Mouse (Mus musculus) gastrocnemius, adult 2 months (tissue): ENCODE results near the gene Ccdc15. TPM values are rescaled to one million over a fixed set of nuclear protein-coding genes. Genes with fewer than 3 reads are reported as not detected.
"Not testable (repeated sequence)": the region's sequence is repeated elsewhere in the genome, so short reads cannot be mapped to it uniquely, and the experiment has no call there.

Experiments
- DNase-seq: peaks from one replicate; pipeline ENCODE4 v3.0.0; 2022
- H3K27ac ChIP-seq: fragments of 200-600 bp; 2 replicates; pipeline ENCODE4 v1.8.1; 2022; ENCODE audit warnings: mild to moderate bottlenecking
- H3K4me3 ChIP-seq: fragments of 200-600 bp; 2 replicates; pipeline ENCODE4 v1.8.1; 2022; ENCODE audit warnings: mild to moderate bottlenecking, moderate library complexity
- CTCF ChIP-seq: fragments of 200-600 bp; IDR thresholded peaks from 2 replicates; pipeline ENCODE4 v1.8.1; 2022; ENCODE audit warnings: antibody characterized with exemption, mild to moderate bottlenecking, moderate library complexity
- intact Hi-C: fragments of 180-260 bp; cut with DNase I; formaldehyde crosslinking; loops from one replicate; pipeline ENCODE4 v1.15.1; 2025
- total RNA-seq, 2 experiments: library from RNA; stranded (reverse); gene quantifications; 2 replicates each; pipeline ENCODE4 v1.2.3; 2021

Gene Ccdc15
- total RNA-seq, 2 experiments from 2014 or later, result 1.7 to 1.8 TPM

DNA sequence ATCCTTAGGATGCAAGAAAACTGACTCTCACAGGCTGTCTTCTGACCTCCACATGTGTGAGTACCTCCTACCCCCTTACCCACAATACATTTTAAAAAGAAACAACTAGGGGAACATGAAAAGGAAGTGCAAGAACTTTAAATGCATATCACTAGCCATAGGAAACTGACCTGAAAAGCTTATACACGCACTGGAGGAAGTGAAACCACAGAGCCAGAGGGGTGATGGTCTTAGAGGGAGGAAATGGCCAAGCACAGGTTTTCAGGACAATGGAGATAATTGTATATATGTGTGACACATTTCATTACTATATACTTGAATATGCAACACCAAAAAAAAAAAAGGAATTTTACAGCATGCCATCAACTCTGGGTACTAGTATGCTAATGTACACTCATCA lies 46.5 kb downstream of the Ccdc15 start:
- Histone ChIP-seq H3K27ac (no peak overlapping the region), H3K4me3 (no peak overlapping the region)
- DNase-seq, result no peak
- no peak for TF ChIP-seq CTCF
- intact Hi-C loops, result no loop called here

DNA sequence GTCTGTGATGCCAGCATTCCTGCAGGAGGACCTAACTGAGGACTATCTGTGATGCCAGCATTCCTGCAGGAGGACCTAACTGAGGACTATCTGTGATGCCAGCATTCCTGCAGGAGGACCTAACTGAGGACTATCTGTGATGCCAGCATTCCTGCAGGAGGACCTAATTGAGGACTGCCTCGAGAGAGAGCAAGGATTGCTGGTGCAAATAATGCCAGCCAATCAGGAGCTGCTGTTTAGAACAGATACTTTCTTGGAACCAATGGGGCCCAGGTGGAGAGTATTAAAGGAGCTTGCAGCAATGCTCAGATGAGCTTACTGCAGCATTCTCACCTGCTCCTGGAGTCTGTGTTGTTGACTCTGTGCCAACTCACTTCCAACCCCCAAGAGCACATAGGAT lies 47.7 kb downstream of the Ccdc15 start:
- H3K27ac ChIP-seq, H3K4me3 ChIP-seq, DNase-seq, intact Hi-C loops: not testable (repeated sequence)

DNA sequence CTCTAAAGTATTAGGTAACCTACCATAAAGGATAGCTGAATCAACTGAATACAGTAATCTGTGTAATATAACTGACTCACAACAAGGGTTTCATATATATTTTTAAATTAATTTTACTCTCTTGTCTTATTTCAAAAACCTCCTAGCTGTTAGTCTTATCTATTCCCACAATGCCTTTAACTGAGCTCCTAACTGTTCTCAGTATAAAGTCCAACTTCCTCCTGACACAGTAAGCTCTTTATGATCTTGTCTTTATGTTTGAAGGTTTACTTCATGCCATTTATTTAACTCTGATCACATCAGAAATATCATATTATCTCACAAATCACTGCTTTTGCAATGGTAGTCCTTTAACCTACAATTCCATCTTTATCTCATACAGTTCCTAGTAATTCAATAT lies 52.6 kb downstream of the Ccdc15 start:
- no peak overlapping the region for H3K27ac ChIP-seq
- DNase-seq, result no peak
- intact Hi-C loops, result no loop called here
- TF ChIP-seq CTCF, result no peak
- no peak overlapping the region for H3K4me3 ChIP-seq

DNA sequence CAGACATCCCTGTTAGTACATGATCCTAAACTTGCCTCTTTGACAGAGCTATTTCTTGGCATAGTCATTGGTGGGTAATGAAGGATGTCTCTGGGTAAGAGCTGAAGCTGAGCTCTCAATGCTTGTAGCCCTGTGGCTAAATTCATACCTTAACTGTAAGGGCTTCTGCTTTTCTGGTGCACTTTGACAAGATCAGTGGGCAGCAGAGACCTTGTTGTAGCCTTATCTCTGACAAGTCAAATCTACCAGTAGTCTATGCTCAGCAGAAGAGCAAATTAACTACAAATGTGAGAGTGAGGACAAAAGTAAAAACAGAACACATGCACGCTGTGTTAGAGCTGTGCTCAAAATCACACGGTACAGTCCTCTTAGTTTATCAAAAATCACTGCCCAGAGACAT lies 81.6 kb downstream of the Ccdc15 start:
- Histone ChIP-seq H3K4me3 (no peak overlapping the region), H3K27ac (no peak overlapping the region)
- intact Hi-C loops, result no loop called here
- TF ChIP-seq CTCF, result no peak
- DNase-seq, result no peak

DNA sequence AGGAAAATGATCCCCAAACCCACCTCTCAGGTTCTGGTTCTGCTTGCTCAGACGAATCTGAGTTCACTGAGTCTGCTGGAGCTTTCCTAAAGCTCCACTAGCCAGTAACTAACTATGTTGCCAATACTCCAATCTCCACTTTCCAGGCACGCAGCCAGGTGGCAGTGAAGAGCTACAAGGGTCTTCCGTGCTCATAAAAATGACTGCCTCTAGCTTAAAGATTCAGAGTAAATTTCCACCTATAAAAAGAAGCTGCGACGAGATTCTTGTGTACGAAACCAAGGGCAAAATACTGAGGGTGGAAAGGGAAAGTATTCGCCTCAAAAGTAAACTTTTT lies 92.4 kb downstream of the Ccdc15 start:
- intact Hi-C loops, result no loop called here
- peak; percentile 45 for TF ChIP-seq CTCF
- no peak overlapping the region for H3K27ac ChIP-seq
- peak; percentile 56 for DNase-seq
- peak overlapping the region; percentile 68 for H3K4me3 ChIP-seq

DNA sequence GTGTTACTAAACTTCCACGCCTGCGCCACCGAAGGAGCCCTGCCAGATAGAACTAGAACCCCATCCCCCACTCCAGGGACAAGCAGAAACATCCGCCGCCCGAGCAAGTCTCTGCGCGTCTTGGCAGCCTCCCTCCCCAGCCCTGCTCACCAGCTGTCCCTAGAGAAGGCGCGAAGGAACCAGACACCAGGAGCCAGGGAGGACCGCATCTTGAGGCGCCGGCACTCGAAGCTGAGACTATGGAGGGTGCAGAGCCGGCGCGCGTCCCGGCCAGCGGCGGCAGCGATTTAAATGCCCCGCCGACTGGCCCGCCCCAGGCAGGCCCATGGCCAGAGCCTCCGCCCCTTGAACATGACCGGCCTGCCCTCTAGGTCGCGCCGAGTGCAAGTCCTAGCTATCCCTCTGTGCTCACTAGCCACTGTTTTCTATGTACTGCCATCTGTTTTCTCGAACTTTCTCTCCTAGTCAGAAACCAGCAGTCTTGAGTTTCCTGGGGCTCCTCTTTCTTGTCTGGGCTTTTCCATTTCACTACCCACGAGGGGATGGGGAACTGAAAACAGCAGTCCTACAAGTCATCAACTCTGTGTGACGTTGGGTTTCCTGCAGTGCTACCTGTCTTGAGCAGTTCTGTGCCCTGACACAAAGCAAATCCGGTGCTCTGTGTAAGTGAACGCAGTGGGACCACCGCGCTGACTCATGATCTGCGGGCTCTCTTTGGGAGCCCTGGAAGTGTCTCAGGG lies 92.9 kb downstream of the Ccdc15 start, which contains the start of gene Slc37a2:
Gene Slc37a2 (minus strand): TSS at position 590 of the 740 bp plus-strand sequence.
- no peak for TF ChIP-seq CTCF
- peak; percentile 85 for DNase-seq
- intact Hi-C loops, result no loop called here
- Histone ChIP-seq H3K4me3 (peak within 1 kb of the TSS; percentile 68), H3K27ac (peak within 1 kb of the TSS; percentile 59)

DNA sequence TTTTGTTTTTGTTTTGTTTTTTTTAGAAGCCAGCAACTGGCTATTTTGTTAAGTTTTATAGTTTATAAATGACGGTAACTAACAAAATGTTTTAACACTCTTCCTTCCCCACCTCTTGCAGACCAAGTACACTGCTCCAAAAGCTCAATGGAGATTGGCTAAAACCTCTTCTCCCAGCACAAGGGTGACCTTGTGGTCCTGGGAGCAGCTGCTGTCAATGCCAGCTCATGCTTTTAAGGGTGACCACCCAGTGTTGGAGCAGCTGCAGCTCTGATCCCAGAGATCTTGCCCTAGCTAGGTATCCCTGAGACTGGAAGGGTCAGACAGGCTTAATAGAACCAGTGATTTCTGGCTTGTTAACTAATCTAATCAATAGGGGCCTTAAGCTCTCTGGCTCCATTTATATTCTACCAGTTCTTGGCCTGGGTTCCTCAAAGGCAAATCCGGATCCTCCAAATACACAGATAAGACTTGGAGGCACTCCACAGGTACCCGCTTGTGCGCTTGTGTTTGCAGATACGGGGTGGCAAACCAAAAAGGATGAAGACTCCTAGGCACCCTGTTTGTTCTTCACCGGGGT lies 93.6 kb downstream of the Ccdc15 start:
- Histone ChIP-seq H3K27ac (peak overlapping the region; percentile 59; the same call in 1 of the 2 replicates), H3K4me3 (peak overlapping the region; percentile 68)
- intact Hi-C loops, result no loop called here
- no peak for DNase-seq
- TF ChIP-seq CTCF, result no peak

DNA sequence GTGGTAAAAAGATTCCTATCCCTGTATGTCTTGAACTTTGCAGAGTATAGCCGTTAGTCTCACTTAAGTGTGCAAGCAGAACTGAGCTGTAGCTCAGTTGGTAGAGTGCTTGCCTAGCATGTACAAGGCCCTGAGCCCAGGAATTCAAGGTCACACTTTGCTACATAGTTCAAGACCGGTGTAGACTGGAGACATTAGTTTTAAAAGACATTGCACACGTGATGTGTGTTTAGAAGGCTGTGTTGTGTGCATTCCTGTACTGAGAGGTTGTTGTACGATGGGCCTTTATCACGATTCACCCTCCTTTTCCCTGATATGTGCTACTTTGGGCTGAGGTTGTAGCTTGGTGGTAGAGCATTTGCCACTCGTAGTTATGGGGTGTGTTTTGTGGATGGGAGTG lies 97.6 kb downstream of the Ccdc15 start:
- no peak for TF ChIP-seq CTCF
- intact Hi-C loops, result no loop called here
- H3K4me3 ChIP-seq, result no peak overlapping the region
- no peak for DNase-seq
- no peak overlapping the region for H3K27ac ChIP-seq

DNA sequence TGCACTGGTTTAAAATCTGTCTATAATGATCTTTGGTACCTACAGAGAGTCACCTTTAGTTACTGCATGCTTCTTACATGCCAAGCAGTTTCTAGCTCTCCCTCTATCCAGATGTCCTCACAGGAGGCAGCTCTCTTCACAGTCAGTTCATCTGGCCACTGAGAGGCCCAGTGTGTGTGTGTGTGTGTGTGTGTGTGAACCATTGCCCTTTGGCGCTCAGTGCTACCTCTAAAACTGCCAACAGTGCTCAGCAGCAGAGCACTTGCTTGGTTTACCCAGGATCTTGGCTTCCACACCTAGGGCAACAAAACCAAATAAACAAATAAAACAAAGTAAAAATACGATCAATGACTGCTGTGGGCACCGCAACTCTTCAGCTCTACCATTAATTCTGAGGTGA lies 98.3 kb downstream of the Ccdc15 start:
- Histone ChIP-seq H3K27ac (no peak overlapping the region), H3K4me3 (no peak overlapping the region)
- intact Hi-C loops, result no loop called here
- no peak for DNase-seq
- TF ChIP-seq CTCF, result no peak

DNA sequence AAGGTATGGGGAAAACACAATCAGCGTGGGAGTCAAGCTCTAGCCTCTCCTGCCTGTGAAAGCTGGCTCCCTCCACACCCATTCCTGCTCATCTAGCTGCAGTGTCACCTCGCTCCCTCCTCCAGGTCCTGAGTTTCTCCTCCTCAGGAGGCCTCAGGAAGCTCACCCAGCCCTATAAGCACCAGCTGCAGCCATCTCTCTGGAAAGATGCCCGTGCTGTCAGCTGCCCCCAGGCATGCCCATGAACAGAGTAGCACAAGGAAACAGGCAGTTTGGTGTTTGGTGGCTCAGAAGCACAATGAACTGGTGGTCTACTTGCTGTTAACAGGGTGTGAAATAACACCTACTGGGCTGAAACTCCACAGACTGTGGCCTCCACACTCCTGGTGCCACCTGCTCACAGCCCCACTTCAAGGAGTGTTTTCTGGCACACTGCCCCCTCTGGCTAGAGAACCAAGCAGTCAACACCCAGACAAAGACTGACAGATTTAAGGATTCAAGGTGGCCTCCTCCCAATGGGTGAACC lies 99.8 kb downstream of the Ccdc15 start:
- DNase-seq, result no peak
- no peak overlapping the region for H3K4me3 ChIP-seq
- H3K27ac ChIP-seq, result no peak overlapping the region
- intact Hi-C loops, result no loop called here
- no peak for TF ChIP-seq CTCF

DNA sequence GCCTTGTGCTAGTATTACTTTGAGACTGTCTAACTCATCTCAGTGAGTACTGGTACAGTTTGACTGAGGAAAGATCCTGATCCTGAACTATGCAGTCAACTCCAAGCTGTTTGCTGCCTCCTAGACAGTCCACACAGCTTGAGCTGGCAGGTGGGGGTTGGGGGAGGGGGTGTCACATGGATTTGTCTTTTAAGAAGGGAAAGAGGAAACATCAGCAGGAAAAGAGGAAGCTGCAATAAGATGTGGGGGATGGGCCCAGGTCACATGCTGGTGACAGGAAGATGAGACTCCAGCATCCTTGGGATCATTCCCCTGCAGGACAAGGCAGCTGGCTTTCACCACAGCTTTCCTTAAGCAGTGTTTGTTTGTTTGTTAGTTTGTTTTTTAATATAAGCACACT lies 100.8 kb downstream of the Ccdc15 start:
- TF ChIP-seq CTCF, result no peak
- Histone ChIP-seq H3K4me3 (no peak overlapping the region), H3K27ac (no peak overlapping the region)
- intact Hi-C loops, result no loop called here
- peak; percentile 42 for DNase-seq

DNA sequence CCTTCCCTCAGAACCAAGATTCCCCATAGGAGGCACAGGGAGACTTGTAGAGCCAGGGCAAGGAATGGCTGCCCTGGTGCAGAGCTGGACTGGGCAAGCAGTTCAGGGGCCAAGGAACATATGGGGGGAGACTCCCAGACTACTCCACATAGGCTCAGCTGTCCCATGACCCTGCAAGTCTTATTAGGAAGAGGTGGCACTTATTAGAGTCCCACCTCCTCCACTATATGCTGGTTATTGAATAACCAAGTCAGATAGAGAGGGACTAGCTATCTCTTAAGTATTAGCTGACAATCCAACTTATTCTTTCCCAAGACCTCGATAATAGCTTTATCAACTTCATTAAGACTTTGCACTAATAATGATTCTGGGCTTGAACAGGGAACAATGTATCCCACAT lies 102.4 kb downstream of the Ccdc15 start:
- DNase-seq, result no peak
- Histone ChIP-seq H3K27ac (no peak overlapping the region), H3K4me3 (no peak overlapping the region)
- no peak for TF ChIP-seq CTCF
- intact Hi-C loops, result no loop called here

DNA sequence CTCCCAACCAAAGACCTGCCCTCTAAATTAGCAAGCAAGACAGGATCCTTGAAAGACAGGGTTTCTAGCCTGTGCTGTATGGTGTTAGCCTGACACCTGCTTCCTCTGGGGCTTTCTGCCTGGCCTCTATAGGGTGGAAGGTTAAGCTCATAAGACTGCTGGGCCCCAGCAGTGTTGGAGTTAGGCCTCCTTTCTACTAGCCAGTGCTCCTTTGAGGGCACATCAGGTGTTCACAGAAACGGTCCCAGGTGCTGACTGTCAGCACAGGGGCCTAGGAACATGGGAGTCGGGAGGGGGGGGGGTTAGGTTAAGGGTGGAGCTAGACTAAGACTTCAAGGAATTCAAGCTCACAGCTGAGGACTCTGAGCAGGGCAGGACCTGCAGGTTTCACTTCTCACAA lies 102.8 kb downstream of the Ccdc15 start:
- Histone ChIP-seq H3K27ac (no peak overlapping the region), H3K4me3 (no peak overlapping the region)
- DNase-seq, result no peak
- TF ChIP-seq CTCF, result no peak
- intact Hi-C loops, result no loop called here

DNA sequence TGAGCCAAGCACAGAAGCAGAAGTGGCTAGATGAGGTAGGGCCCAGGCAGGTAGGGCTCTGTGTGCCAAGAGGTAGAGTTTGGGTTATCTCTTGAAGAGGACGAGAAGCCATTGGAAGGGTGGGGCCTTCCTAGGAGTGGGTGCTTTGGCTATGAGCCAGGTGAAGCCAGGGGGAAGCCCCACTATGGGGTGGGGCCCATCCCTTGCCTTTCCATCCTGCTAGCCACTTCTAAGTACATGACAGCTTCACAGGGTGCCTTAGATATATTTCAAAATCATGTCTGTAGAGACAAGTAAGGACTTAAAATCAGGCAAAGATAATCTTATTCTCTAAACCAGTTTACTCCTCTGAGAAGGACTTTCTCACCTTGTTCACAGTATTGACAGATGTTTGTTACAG lies 103.6 kb downstream of the Ccdc15 start:
- no peak overlapping the region for H3K27ac ChIP-seq
- no peak for DNase-seq
- H3K4me3 ChIP-seq, result no peak overlapping the region
- intact Hi-C loops, result no loop called here
- no peak for TF ChIP-seq CTCF
